Mouse (Mus musculus): ENCODE measurements around the gene Cltc. TPM values are rescaled to one million over a fixed set of nuclear protein-coding genes. Genes with fewer than 3 reads are reported as not detected.

The Cltc gene
- polyA plus RNA-seq, 1 experiment from 2014 or later, result 149 TPM

DNA sequence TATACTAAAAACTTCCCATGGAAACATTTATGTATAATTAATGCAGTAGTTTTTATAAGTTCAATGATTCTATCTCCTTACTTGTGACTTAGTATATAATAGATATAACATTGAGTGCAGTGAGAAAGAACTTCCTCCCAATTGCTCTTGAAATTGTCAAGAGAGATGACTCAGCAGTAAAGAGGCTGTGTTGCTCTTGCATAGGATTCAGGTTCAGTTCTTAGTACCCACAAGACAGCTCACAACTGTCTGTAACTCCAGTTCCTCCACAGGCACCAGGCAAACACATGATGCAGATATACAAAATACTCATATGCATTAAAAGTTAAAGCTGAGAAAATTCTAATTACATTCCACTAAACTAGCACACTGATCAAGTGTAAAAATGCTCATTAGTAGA lies 99.5 kb downstream of the Cltc start:
- no peaks in the 10 kb centered on the region for H3K27me3 ChIP-seq (replicated peaks; ENCODE audit: control insufficient read depth, insufficient read depth, low read length)

GRCm38 (mm10) chr11:86656849-86657567 lies 100.4 kb downstream of the Cltc start:
- no peak overlapping the region for H3K4me3 ChIP-seq (replicated peaks; ENCODE audit: low read length)
- no peak overlapping the region for H3K9ac ChIP-seq (replicated peaks; ENCODE audit: low read depth, low read length)
- H3K4me1 ChIP-seq (replicated peaks; ENCODE audit: control insufficient read depth, insufficient read depth, low read length), result no peaks in the 10 kb centered on the region
- no peak for ATAC-seq
- no peaks in the 10 kb centered on the region for H3K9me3 ChIP-seq (ENCODE audit: control insufficient read depth, low read length)
- no peak overlapping the region for H3K27ac ChIP-seq (ENCODE audit: low read length)
- peaks cover 6% of the 10 kb centered on the region for H3K36me3 ChIP-seq (ENCODE audit: control insufficient read depth, insufficient read depth)
- H3K4me2 ChIP-seq (ENCODE audit: low read length), result no peak overlapping the region
- H3K27me3 ChIP-seq (replicated peaks; ENCODE audit: control insufficient read depth, insufficient read depth, low read length), result no peaks in the 10 kb centered on the region
- WGBS, result 90% methylated on average over 4 of the region's 4 CpGs

More for the DNA sequence above, 99.5 kb downstream of the Cltc start:
- Histone ChIP-seq H3K36me3 (ENCODE audit: control insufficient read depth, insufficient read depth) (peaks cover 9% of the 10 kb centered on the region), H3K9me3 (ENCODE audit: control insufficient read depth, low read length) (no peaks in the 10 kb centered on the region), H3K27ac (ENCODE audit: low read length) (no peak overlapping the region), H3K4me1 (replicated peaks; ENCODE audit: control insufficient read depth, insufficient read depth, low read length) (no peaks in the 10 kb centered on the region), H3K9ac (replicated peaks; ENCODE audit: low read depth, low read length) (no peak overlapping the region), H3K4me3 (replicated peaks; ENCODE audit: low read length) (no peak overlapping the region), H3K4me2 (ENCODE audit: low read length) (no peak overlapping the region)
- ATAC-seq, result no peak

DNA sequence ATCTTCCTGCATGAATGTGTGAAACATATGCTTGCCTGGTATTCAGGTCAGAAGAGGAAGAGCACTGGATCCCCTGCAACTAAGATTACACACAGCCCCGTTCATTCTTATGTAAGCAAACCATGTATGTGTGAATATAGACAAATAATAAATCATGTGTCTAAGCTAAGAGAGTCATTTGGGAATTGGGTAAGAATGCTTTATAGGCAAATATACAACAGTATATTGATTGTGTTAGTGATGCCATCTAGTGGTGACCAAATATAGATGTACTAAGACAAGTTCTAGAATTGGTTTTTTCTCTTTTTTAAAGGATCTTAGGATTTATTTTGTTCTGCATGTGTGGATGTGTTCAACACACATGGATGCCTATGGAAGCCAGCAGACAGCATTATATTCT lies 101.7 kb downstream of the Cltc start:
- no peak overlapping the region for H3K27ac ChIP-seq (ENCODE audit: low read length)
- H3K4me1 ChIP-seq (replicated peaks; ENCODE audit: control insufficient read depth, insufficient read depth, low read length), result no peaks in the 10 kb centered on the region
- H3K9ac ChIP-seq (replicated peaks; ENCODE audit: low read depth, low read length), result no peak overlapping the region
- no peak overlapping the region for H3K4me2 ChIP-seq (ENCODE audit: low read length)
- H3K27me3 ChIP-seq (replicated peaks; ENCODE audit: control insufficient read depth, insufficient read depth, low read length), result no peaks in the 10 kb centered on the region
- WGBS, result 83% methylated on average over 1 of the region's 1 CpGs
- no peak overlapping the region for H3K4me3 ChIP-seq (replicated peaks; ENCODE audit: low read length)
- H3K9me3 ChIP-seq (ENCODE audit: control insufficient read depth, low read length), result no peaks in the 10 kb centered on the region
- no peak for ATAC-seq
- peaks cover 3% of the 10 kb centered on the region; the same call in 1 of the 2 replicates for H3K36me3 ChIP-seq (ENCODE audit: control insufficient read depth, insufficient read depth)

- Histone ChIP-seq H3K27ac (ENCODE audit: low read length) (no peak overlapping the region), H3K4me2 (ENCODE audit: low read length) (no peak overlapping the region), H3K9ac (replicated peaks; ENCODE audit: low read depth, low read length) (no peak overlapping the region), H3K4me1 (replicated peaks; ENCODE audit: control insufficient read depth, insufficient read depth, low read length) (no peaks in the 10 kb centered on the region), H3K9me3 (ENCODE audit: control insufficient read depth, low read length) (no peaks in the 10 kb centered on the region), H3K27me3 (replicated peaks; ENCODE audit: control insufficient read depth, insufficient read depth, low read length) (no peaks in the 10 kb centered on the region), H3K36me3 (ENCODE audit: control insufficient read depth, insufficient read depth) (peaks cover 2% of the 10 kb centered on the region; the same call in 1 of the 2 replicates), H3K4me3 (replicated peaks; ENCODE audit: low read length) (no peak overlapping the region)
- 88% methylated on average over 4 of the region's 4 CpGs for WGBS
- no peak for ATAC-seq
Observed at GRCm38 (mm10) chr11:86654096-86654495, 103.3 kb downstream of the Cltc start.

DNA sequence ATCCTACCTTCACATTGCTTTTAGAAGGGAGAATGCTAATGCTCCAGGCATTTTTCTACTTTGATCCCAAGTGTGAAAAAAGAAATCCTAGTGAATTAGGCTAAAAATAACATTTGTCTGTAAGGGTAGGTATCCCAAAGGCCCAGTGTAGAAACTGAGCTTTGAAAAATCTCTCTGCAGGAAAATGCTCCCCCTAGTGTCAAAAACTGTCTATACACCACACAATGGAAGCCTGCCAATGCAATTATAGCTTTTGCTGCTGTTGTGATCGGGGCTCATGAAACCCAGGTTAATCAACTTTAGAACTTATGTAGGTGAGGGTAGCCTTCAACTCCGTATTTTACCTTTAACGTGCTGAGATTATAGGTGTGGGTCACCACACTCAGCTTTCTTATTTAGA lies 103.9 kb downstream of the Cltc start:
- Histone ChIP-seq H3K36me3 (ENCODE audit: control insufficient read depth, insufficient read depth) (no peaks in the 10 kb centered on the region), H3K27ac (ENCODE audit: low read length) (no peak overlapping the region), H3K4me3 (replicated peaks; ENCODE audit: low read length) (no peak overlapping the region), H3K9me3 (ENCODE audit: control insufficient read depth, low read length) (no peaks in the 10 kb centered on the region), H3K4me1 (replicated peaks; ENCODE audit: control insufficient read depth, insufficient read depth, low read length) (no peaks in the 10 kb centered on the region), H3K27me3 (replicated peaks; ENCODE audit: control insufficient read depth, insufficient read depth, low read length) (no peaks in the 10 kb centered on the region), H3K4me2 (ENCODE audit: low read length) (no peak overlapping the region), H3K9ac (replicated peaks; ENCODE audit: low read depth, low read length) (no peak overlapping the region)
- 35% methylated on average over 3 of the region's 3 CpGs for WGBS
- no peak for ATAC-seq

DNA sequence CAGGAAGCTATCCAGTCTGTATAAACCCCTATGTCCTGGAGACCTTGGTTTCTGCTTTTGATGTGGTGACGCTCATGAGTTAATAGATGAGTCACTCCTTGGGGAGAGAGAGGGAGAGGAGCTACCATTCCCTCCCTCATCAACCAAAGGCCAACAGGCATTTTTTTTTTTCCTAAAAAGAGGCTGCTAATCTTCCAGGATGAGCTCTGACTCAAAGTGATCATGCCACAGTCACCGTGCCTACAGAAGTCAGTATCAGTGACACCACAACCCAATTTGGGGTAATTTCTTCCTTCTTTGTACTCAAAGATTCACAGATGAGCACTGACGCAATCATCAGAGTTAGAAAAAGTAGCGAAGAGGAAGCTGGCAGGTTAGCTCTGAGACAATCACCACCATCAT lies 104.8 kb downstream of the Cltc start:
- H3K9me3 ChIP-seq (ENCODE audit: control insufficient read depth, low read length), result no peaks in the 10 kb centered on the region
- 86% methylated on average over 4 of the region's 4 CpGs for WGBS
- ATAC-seq, result no peak
- H3K9ac ChIP-seq (replicated peaks; ENCODE audit: low read depth, low read length), result no peak overlapping the region
- H3K27ac ChIP-seq (ENCODE audit: low read length), result no peak overlapping the region
- H3K4me2 ChIP-seq (ENCODE audit: low read length), result no peak overlapping the region
- H3K36me3 ChIP-seq (ENCODE audit: control insufficient read depth, insufficient read depth), result no peaks in the 10 kb centered on the region
- H3K4me1 ChIP-seq (replicated peaks; ENCODE audit: control insufficient read depth, insufficient read depth, low read length), result no peaks in the 10 kb centered on the region
- H3K4me3 ChIP-seq (replicated peaks; ENCODE audit: low read length), result no peak overlapping the region
- H3K27me3 ChIP-seq (replicated peaks; ENCODE audit: control insufficient read depth, insufficient read depth, low read length), result no peaks in the 10 kb centered on the region

- no peaks in the 10 kb centered on the region for H3K36me3 ChIP-seq (ENCODE audit: control insufficient read depth, insufficient read depth)
- H3K4me3 ChIP-seq (replicated peaks; ENCODE audit: low read length), result no peak overlapping the region
- ATAC-seq, result no peak
- H3K4me2 ChIP-seq (ENCODE audit: low read length), result no peak overlapping the region
- H3K9me3 ChIP-seq (ENCODE audit: control insufficient read depth, low read length), result no peaks in the 10 kb centered on the region
- no peaks in the 10 kb centered on the region for H3K27me3 ChIP-seq (replicated peaks; ENCODE audit: control insufficient read depth, insufficient read depth, low read length)
- H3K9ac ChIP-seq (replicated peaks; ENCODE audit: low read depth, low read length), result no peak overlapping the region
- no peak overlapping the region for H3K27ac ChIP-seq (ENCODE audit: low read length)
- H3K4me1 ChIP-seq (replicated peaks; ENCODE audit: control insufficient read depth, insufficient read depth, low read length), result no peaks in the 10 kb centered on the region
- 71% methylated on average over 6 of the region's 6 CpGs for WGBS
Observed at GRCm38 (mm10) chr11:86650676-86651075, 106.7 kb downstream of the Cltc start.

DNA sequence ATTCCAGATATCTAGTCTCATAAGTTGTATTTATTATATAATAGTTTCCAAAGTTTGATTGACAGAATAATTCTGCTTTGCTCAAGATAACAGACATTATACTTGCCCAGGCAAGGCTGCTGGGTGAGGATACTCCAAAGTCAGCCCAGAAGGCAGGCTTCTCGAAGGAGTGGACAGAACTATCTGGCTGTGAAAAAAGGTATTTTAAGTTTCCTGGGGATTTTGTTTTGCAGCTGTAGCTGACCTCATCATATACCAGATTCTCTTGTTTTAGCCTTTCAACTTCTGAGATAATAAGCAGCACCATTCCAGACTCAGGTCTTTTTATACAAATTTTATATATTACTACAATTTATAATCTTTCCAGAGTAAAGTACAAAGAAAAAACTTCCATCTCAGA lies 107.8 kb downstream of the Cltc start:
- Histone ChIP-seq H3K9ac (replicated peaks; ENCODE audit: low read depth, low read length) (no peak overlapping the region), H3K36me3 (ENCODE audit: control insufficient read depth, insufficient read depth) (no peaks in the 10 kb centered on the region), H3K4me1 (replicated peaks; ENCODE audit: control insufficient read depth, insufficient read depth, low read length) (no peaks in the 10 kb centered on the region), H3K4me3 (replicated peaks; ENCODE audit: low read length) (no peak overlapping the region), H3K27me3 (replicated peaks; ENCODE audit: control insufficient read depth, insufficient read depth, low read length) (no peaks in the 10 kb centered on the region), H3K27ac (ENCODE audit: low read length) (no peak overlapping the region), H3K4me2 (ENCODE audit: low read length) (no peak overlapping the region), H3K9me3 (ENCODE audit: control insufficient read depth, low read length) (no peaks in the 10 kb centered on the region)
- no peak for ATAC-seq
- WGBS, result 94% methylated on average over 1 of the region's 1 CpGs

DNA sequence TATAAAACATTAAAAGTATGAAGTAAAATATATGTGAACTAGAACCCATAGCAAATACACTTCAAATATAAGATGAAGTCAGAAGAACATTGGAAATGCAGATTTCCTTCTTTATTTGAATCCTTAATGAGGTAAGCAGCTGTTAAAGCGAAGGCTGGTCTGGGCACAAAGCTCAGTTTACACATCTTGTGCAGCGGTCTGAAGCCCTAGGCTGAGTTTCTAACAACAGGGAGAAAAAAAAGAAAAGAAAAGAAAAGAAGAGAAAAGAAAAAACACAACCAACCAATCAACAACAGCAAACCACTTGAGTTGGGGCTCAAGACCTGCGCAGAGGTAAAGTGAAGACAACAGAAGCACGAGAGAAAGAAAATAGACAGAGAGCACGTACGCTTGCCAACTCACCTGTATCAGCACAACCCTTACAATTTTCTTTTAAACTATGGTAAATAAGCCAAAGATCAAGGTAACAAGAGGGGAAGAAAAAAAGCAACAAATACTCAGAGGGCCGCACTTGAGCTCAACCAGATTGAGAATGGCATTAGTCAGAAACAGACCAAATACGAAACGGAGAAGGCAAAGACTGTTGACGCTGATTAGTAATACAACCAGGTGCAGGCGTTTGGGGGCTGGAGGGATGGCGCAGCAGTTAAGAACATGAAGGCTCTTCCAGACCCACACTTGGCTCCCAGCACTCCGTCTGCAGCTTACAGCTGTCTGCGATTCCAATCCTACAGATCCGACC lies 109.5 kb downstream of the Cltc start:
- H3K9me3 ChIP-seq (ENCODE audit: control insufficient read depth, low read length), result no peaks in the 10 kb centered on the region
- WGBS, result 64% methylated on average over 15 of the region's 15 CpGs
- no peaks in the 10 kb centered on the region; the same call in 1 of the 2 replicates for H3K36me3 ChIP-seq (ENCODE audit: control insufficient read depth, insufficient read depth)
- no peak overlapping the region for H3K4me2 ChIP-seq (ENCODE audit: low read length)
- H3K4me3 ChIP-seq (replicated peaks; ENCODE audit: low read length), result no peak overlapping the region
- no peaks in the 10 kb centered on the region for H3K27me3 ChIP-seq (replicated peaks; ENCODE audit: control insufficient read depth, insufficient read depth, low read length)
- H3K4me1 ChIP-seq (replicated peaks; ENCODE audit: control insufficient read depth, insufficient read depth, low read length), result no peaks in the 10 kb centered on the region
- no peak overlapping the region for H3K27ac ChIP-seq (ENCODE audit: low read length)
- no peak overlapping the region for H3K9ac ChIP-seq (replicated peaks; ENCODE audit: low read depth, low read length)
- ATAC-seq, result no peak
